Mouse (Mus musculus) CD4-positive, CD25-positive, alpha-beta regulatory T cell, adult 9 weeks (primary cell): ENCODE measurements around the gene Apex2. TPM values are rescaled to one million over a fixed set of nuclear protein-coding genes. Genes with fewer than 3 reads are reported as not detected.

Experiments
- polyA plus RNA-seq: library from polyadenylated mRNA; unstranded; fragments of 100-300 nt; shearing (Covaris generic); gene quantifications from one replicate; pipeline ENCODE4 v1.2.1, GENCODE M21; 2017

Apex2 gene
- 19.5 TPM for polyA plus RNA-seq

GRCm38 (mm10) chrX:150589696-150590095, at the start of gene Apex2:
Gene Apex2 (minus strand): TSS chrX:150589868.

GRCm38 (mm10) chrX:150588023-150588764, 1.5 kb downstream of the Apex2 start, which contains the start of gene Pfkfb1:
Gene Pfkfb1 (plus strand): TSS chrX:150588229.

GRCm38 (mm10) chrX:150547239-150547638, 42.4 kb downstream of the Apex2 start, which contains the start of gene Alas2:
Gene Alas2 (plus strand): TSS chrX:150547375.

Other genes starting within 250 kb of the Apex2 start
- 14.8 TPM for gene Tmem29, start 130.7 kb downstream of the Apex2 start, polyA plus RNA-seq
- gene Alas2, start 42.5 kb downstream of the Apex2 start, polyA plus RNA-seq: 2.3 TPM
- gene Pfkfb1, start 1.6 kb downstream of the Apex2 start, polyA plus RNA-seq: 7.5 TPM
- gene Tro, start 67.7 kb upstream of the Apex2 start, polyA plus RNA-seq: not detected
- 24.3 TPM for gene Maged2, start 224.5 kb upstream of the Apex2 start, polyA plus RNA-seq